ENCODE assay signal across 22 mouse cellular contexts in genomic region chr10:68875641-68876040, GRCm38 (mm10).
DNase-seq lines count a peak whose midpoint lies in the region; ATAC-seq and TF ChIP-seq lines count a peak whose summit lies in the region.
"Had no signal": no experiment of that assay in that cellular context is flagged by ENCODE, and none has a peak within 500 bp of the region (broad histone marks: within the 10 kb centered on the region; RNA-seq: fewer than 3 reads in every experiment).

No protein-coding gene starts in this region.

- H3K27me3 ChIP-seq in midbrain, embryonic 15.5 days (replicated peaks), result no peaks in the 10 kb centered on the region
- H3K27me3 ChIP-seq: embryonic facial prominence, embryonic 15.5 days; heart, embryonic 12.5 days had no signal

- H3K4me1 ChIP-seq in lung, adult 2 months (ENCODE audit: control insufficient read depth, insufficient read depth, low read length), result no peaks in the 10 kb centered on the region
- H3K4me1 ChIP-seq in midbrain, embryonic 15.5 days, result no peaks in the 10 kb centered on the region
- H3K4me1 ChIP-seq: embryonic facial prominence, embryonic 15.5 days; heart, embryonic 12.5 days; limb, embryonic 10.5 days; midbrain, embryonic 10.5 days had no signal

- no peaks in the 10 kb centered on the region for H3K9me3 ChIP-seq in midbrain, embryonic 15.5 days
- H3K9me3 ChIP-seq: embryonic facial prominence, embryonic 15.5 days; heart, embryonic 12.5 days; limb, embryonic 10.5 days; midbrain, embryonic 10.5 days had no signal

- 66% methylated on average over 5 of the region's 5 CpGs for WGBS in lung, adult 2 months
- 90% methylated on average over 5 of the region's 5 CpGs for WGBS in midbrain, embryonic 15.5 days

- ATAC-seq in midbrain, embryonic 15.5 days (replicated peaks), result no peak
- ATAC-seq: forebrain, postnatal 0 days; intestine, postnatal 0 days had no signal

- H3K9ac ChIP-seq in midbrain, embryonic 15.5 days, result no peak overlapping the region
- H3K9ac ChIP-seq: embryonic facial prominence, embryonic 15.5 days; forebrain, postnatal 0 days; heart, embryonic 12.5 days had no signal

- H3K4me2 ChIP-seq in midbrain, embryonic 15.5 days, result no peak overlapping the region
- H3K4me2 ChIP-seq: embryonic facial prominence, embryonic 15.5 days; heart, embryonic 12.5 days had no signal

- TF ChIP-seq POLR2A in lung, adult 2 months (IDR thresholded peaks at IDR 0.05; ENCODE audit: borderline replicate concordance, extremely low read depth, low read depth, low read length), result no peak

- H3K36me3 ChIP-seq in midbrain, embryonic 15.5 days (replicated peaks), result no peaks in the 10 kb centered on the region
- H3K36me3 ChIP-seq: embryonic facial prominence, embryonic 15.5 days; heart, embryonic 12.5 days; limb, embryonic 10.5 days; midbrain, embryonic 10.5 days had no signal

- H3K4me3 ChIP-seq in gastrocnemius, adult 2 months, result no peak overlapping the region
- no peak overlapping the region for H3K4me3 ChIP-seq in lung, adult 2 months (replicated peaks; ENCODE audit: extremely low read depth, low read depth, low read length)
- no peak overlapping the region for H3K4me3 ChIP-seq in midbrain, embryonic 15.5 days
- H3K4me3 ChIP-seq: embryonic facial prominence, embryonic 15.5 days; heart, embryonic 12.5 days; layer of hippocampus, adult 2 months; limb, embryonic 10.5 days; midbrain, embryonic 10.5 days had no signal

- H3K27ac ChIP-seq in gastrocnemius, adult 2 months, result 0 out of 2 replicates have a peak overlapping the region, but pooled peaks have one; percentile 12
- no peak overlapping the region for H3K27ac ChIP-seq in midbrain, embryonic 15.5 days
- H3K27ac ChIP-seq: embryonic facial prominence, embryonic 15.5 days; layer of hippocampus, adult 2 months; limb, embryonic 10.5 days; macrophage; midbrain, embryonic 10.5 days had no signal

- intact Hi-C loops in gastrocnemius, adult 2 months (cut with DNase I), result no loop called here

- DNase-seq in gastrocnemius, adult 2 months, result no peak
- DNase-seq in gastrocnemius, postnatal 4 days (ENCODE audit: low spot score in 2 of 2), result no peak
- DNase-seq in lung, postnatal 36 days, result peak; percentile 20
- no peak for DNase-seq in lung, adult 2 months
- DNase-seq in adipocyte (ENCODE audit: low spot score), result peak; percentile 56
- DNase-seq in cerebellum, postnatal 4 days (ENCODE audit: low spot score in 2 of 2), result no peak
- DNase-seq: B cell, adult 2 months; cerebellum, adult 2 months; forebrain, postnatal 0 days; heart, postnatal 10 days; kidney, postnatal 25 days; liver; right cerebral cortex, postnatal 14 days; spleen, adult 18-20 months had no signal

- TF ChIP-seq CTCF in gastrocnemius, adult 2 months (IDR thresholded peaks at IDR 0.05), result no peak
- no peak for TF ChIP-seq CTCF in lung, adult 2 months (IDR thresholded peaks at IDR 0.05; ENCODE audit: insufficient read depth, low read length)

Comparison
In these comparisons a context has a peak if more than half of its experiments do, and no peak if none do; other contexts are left out.
1. DNase-seq: peak in lung, postnatal 36 days (single experiment) and adipocyte (single experiment); none in gastrocnemius, adult 2 months (single experiment), gastrocnemius, postnatal 4 days (0 of 2), lung, adult 2 months (single experiment) and cerebellum, postnatal 4 days (0 of 2).